Mouse (Mus musculus): Measurements from ENCODE around the gene Cstad.

DNA sequence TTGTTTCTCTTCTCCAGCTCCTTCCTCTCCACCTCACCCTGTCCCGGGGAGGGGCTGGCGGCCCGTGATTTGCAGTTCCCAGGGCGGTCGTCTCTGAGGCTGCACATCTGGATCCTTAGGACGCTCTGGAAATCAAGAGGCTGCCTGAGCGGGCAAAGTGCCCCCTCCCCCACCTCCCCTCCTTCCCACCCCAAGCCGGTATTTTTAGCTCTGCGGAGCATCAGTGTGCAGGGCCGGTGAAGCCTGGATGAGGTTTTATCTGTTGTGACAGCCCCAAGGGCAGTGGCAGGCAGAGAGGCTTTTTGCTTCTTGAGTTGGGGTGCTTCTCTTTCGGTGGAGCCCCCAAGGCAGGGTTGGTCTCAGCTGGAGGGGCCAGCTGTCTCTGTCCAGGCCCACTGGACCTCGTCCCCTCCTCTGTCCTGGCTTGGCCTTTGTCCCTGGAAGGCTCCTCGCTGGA is 57.8 kb downstream of the Cstad start:
- TF ChIP-seq CTCF (IDR thresholded peaks at IDR 0.05; ENCODE audit: low read depth, low read length) (no peak), POLR2A (IDR thresholded peaks at IDR 0.05; ENCODE audit: insufficient read depth, low read length) (no peak), EP300 (IDR thresholded peaks at IDR 0.05; ENCODE audit: insufficient read depth, low read depth, low read length) (no peak)

Data from ES-Bruce4 (cell line).